Mouse (Mus musculus): Measurements from ENCODE around the gene Il20rb.
A peak's percentile ranks its signal among the peaks of the same experiment; 100 is the strongest.

Gene Il20rb

GRCm38 (mm10) chr9:100470228-100470627 is 16.4 kb downstream of the Il20rb start:
- no peak for DNase-seq (ENCODE audit: low spot score)

GRCm38 (mm10) chr9:100469681-100470080 is 16.9 kb downstream of the Il20rb start:
- DNase-seq (ENCODE audit: low spot score) = no peak

- DNase-seq (ENCODE audit: low spot score) = no peak
Measured at GRCm38 (mm10) chr9:100468151-100468550, 18.4 kb downstream of the Il20rb start.

- no peak for DNase-seq (ENCODE audit: low spot score)
Measured at GRCm38 (mm10) chr9:100467653-100468052, 18.9 kb downstream of the Il20rb start.

GRCm38 (mm10) chr9:100466743-100467142 is 19.8 kb downstream of the Il20rb start:
- DNase-seq (ENCODE audit: low spot score) = no peak

GRCm38 (mm10) chr9:100465988-100466387 is 20.6 kb downstream of the Il20rb start:
- DNase-seq (ENCODE audit: low spot score) = no peak

- DNase-seq (ENCODE audit: low spot score) = no peak
Measured at GRCm38 (mm10) chr9:100465380-100465779, 21.2 kb downstream of the Il20rb start.

- no peak for DNase-seq (ENCODE audit: low spot score)
Measured at GRCm38 (mm10) chr9:100463771-100464170, 22.8 kb downstream of the Il20rb start.

- no peak for DNase-seq (ENCODE audit: low spot score)
Measured at GRCm38 (mm10) chr9:100462098-100462497, 24.5 kb downstream of the Il20rb start.

GRCm38 (mm10) chr9:100461671-100462070 is 24.9 kb downstream of the Il20rb start:
- DNase-seq (ENCODE audit: low spot score) = no peak

GRCm38 (mm10) chr9:100460203-100460602 is 26.4 kb downstream of the Il20rb start:
- no peak for DNase-seq (ENCODE audit: low spot score)

GRCm38 (mm10) chr9:100457971-100458681 is 28.5 kb downstream of the Il20rb start:
- DNase-seq (ENCODE audit: low spot score) = no peak

- DNase-seq (ENCODE audit: low spot score) = no peak
Measured at GRCm38 (mm10) chr9:100454664-100454993, 32.0 kb downstream of the Il20rb start.

- peak; percentile 64 for DNase-seq (ENCODE audit: low spot score)
Measured at GRCm38 (mm10) chr9:100453944-100454663, 32.5 kb downstream of the Il20rb start.

- no peak for DNase-seq (ENCODE audit: low spot score)
Measured at GRCm38 (mm10) chr9:100452432-100452831, 34.2 kb downstream of the Il20rb start.

- peak; percentile 68 for DNase-seq (ENCODE audit: low spot score)
Measured at GRCm38 (mm10) chr9:100446059-100446686, 40.4 kb downstream of the Il20rb start.

- no peak for DNase-seq (ENCODE audit: low spot score)
Measured at GRCm38 (mm10) chr9:100440111-100440790, 46.3 kb downstream of the Il20rb start.

GRCm38 (mm10) chr9:100439481-100439880 is 47.1 kb downstream of the Il20rb start:
- no peak for DNase-seq (ENCODE audit: low spot score)

GRCm38 (mm10) chr9:100438994-100439393 is 47.6 kb downstream of the Il20rb start:
- no peak for DNase-seq (ENCODE audit: low spot score)

GRCm38 (mm10) chr9:100436865-100437595 is 49.6 kb downstream of the Il20rb start:
- DNase-seq (ENCODE audit: low spot score) = no peak

- no peak for DNase-seq (ENCODE audit: low spot score)
Measured at GRCm38 (mm10) chr9:100431355-100431754, 55.2 kb downstream of the Il20rb start.

- no peak for DNase-seq (ENCODE audit: low spot score)
Measured at GRCm38 (mm10) chr9:100430911-100431310, 55.7 kb downstream of the Il20rb start.

All from layer of hippocampus, adult 9-10 months (tissue).